Mouse (Mus musculus) retina, adult 2 months (tissue): ENCODE data around the gene Rgmb.
A peak's percentile ranks its signal among the peaks of the same experiment; 100 is the strongest.

Experiments
- DNase-seq: peaks from one replicate; pipeline ENCODE4 v3.0.0-alpha.2; 2012; ENCODE audit warnings: low read depth, low spot score

Rgmb gene

DNA sequence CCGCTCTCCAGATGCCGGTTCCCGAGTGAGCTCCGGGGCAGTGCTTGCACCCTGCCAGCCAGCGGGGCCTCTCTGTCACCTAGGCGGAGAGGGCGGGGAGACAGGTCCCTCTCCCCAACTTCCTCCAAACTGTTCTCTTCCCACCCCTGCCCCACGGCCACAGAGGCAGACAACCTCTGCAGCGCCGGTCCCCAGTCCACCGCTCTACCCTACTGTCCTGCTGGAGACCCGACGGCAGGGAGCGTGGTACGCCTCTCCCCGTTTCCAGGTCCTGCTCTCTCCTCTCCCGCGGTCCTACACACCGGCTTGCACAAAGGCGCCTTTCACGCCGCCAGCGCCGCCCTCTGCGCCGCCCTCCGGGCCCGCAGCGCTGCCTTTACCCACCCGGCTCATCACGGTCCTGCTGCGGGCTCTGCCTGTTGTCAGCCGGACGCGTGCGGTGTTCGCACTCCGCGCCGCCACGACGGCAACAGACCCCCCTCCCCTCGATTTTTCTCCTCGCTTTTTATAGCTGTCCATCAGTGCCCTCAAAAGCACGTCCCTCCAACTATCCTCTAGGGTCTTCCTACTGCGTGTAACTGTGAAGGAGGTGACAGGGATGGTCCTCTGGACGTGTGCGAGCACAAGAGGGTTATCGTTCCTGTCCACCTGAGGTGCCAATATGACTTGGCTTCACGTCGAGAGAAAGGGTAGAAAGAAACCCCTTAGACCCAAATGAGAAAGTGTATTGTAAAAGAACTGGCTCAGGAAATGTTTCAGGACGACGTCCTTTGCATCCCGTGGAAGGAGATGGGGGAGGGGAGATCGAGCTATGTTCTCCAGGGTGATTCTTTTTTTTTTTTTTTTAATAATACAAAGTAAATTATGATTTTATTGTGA lies at the start of gene Rgmb:
TSS of gene Rgmb (minus strand) at position 274 of the 879 bp plus-strand sequence.
- no peak for DNase-seq

GRCm38 (mm10) chr17:15874765-15875164 lies 43.9 kb upstream of the Rgmb start:
- DNase-seq = no peak

GRCm38 (mm10) chr17:15872093-15872492 lies 41.3 kb upstream of the Rgmb start:
- no peak for DNase-seq

GRCm38 (mm10) chr17:15865249-15865648 lies 34.4 kb upstream of the Rgmb start:
- no peak for DNase-seq

- DNase-seq = no peak
Observed at GRCm38 (mm10) chr17:15862355-15862754, 31.5 kb upstream of the Rgmb start.

DNA sequence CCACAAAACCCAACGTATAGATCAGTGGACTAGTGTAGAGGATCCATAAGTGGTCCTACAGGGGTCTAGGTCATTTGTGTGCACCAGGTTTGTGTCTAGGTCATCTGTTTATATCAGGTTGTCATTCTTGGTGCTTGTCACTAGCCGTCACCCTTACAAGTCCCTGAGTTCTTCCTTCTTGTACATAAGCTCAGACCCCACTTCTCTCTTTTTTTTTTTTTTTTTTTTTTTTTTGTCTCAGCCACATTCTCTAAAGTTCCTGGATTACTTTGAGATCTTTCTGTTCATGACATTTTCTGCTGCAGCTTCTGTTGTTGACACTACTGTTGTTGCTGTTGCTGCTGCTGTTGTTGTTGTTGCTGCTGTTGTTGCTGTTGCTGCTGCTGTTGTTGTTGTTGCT lies 22.3 kb upstream of the Rgmb start:
- no peak for DNase-seq

- no peak for DNase-seq
Observed at GRCm38 (mm10) chr17:15850544-15850943, 19.7 kb upstream of the Rgmb start.

DNA sequence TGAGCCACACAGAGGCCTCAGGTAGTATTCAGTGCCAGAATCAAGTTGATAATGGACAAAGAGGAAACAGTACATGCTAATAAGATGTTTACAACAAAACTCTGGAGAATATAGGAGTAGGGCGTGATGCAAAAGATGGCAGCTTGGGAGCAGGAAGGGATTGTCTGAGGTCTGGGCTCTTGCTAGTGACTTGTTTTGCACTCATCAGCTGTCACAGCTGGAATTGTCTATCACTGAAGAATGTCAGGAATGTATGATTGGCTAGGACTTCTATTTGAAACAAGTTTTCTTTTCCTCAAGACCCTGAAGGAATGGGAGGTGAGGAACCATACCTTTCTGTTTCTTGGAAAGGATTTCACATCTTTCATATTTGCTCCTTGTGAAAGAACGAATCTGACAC lies 10.6 kb upstream of the Rgmb start:
- DNase-seq = no peak

- no peak for DNase-seq
Observed at GRCm38 (mm10) chr17:15832398-15832797, 1.6 kb upstream of the Rgmb start.

GRCm38 (mm10) chr17:15831810-15832209 lies 971 bp upstream of the Rgmb start:
- DNase-seq = peak; percentile 71

DNA sequence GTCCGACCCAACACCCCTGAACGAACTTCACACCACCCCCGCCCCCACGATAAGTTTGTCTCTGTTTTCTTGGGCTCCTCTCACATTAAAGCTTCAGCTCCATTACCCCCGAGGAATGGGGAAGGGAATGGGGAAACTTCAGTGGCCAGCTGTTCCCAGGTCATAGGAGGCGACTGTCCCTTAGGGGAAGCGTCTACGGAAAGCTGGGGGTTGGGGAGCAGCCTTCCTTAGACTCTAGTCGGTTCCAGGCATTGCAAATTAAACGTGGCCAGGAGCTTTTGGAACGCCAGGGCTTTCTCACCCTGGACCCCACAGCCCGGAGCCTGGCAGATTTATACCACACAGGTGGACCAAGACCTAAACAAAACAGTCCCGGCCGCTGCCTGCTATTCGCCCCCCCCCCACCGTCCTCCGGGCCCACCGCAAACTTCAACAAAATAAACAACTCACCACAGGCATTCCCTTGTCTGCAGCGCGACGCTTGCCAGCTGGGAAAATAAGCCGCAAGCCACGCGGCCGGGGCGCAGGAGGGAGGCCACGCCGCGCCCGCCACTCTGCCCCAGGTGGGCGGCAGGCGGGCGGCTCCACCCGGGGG lies 571 bp downstream of the Rgmb start:
- DNase-seq = no peak

DNA sequence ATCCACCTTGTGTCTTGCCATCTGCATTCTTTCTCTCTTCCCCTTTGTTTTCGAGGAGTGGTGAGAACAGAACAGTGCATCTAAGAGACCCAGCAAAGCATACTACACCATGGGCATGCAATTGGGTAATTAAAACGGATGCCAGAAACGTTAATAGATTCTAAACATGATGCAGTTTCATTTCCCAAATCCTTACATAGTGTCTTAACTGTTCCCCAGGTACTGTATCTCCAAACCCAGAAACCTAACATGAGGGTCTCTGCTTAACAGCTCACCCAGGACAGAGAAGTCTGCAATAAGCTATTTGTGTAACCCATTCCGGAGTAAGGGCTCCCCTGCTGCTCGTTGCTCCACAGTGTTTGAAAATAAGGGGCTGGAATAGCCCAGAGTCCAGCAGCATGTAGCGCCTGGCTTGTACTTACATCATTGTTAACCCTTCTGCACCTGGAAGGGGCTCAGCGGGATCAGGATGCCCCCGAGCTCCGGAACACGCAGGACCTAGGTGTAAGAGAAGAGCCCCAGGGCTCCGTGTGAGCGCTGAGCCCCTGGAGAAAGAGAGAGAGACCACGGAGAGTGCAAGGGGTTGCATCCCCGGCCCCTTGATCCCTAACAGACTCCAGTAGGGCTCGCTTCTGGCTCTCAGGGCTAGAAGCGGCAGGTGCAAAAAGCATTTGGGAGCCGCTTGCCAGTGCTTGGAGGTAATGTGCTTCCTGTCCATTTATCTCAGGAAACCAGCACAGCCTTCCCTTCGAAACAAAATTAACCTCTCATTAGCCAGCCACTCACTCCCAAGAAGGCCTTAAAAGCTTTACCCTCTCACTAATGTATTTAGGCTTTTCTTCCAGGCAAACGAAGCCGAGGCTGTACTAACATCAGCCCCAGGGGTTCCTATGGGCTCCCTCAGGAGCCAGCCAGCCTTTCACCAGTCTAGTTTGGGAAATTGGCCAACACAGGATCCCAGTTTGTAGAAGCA lies 1.4 kb downstream of the Rgmb start:
- no peak for DNase-seq

GRCm38 (mm10) chr17:15828131-15828917 lies 2.5 kb downstream of the Rgmb start:
- no peak for DNase-seq

GRCm38 (mm10) chr17:15826928-15827327 lies 3.9 kb downstream of the Rgmb start:
- DNase-seq = no peak

GRCm38 (mm10) chr17:15826444-15826909 lies 4.4 kb downstream of the Rgmb start:
- DNase-seq = peak; percentile 91

DNA sequence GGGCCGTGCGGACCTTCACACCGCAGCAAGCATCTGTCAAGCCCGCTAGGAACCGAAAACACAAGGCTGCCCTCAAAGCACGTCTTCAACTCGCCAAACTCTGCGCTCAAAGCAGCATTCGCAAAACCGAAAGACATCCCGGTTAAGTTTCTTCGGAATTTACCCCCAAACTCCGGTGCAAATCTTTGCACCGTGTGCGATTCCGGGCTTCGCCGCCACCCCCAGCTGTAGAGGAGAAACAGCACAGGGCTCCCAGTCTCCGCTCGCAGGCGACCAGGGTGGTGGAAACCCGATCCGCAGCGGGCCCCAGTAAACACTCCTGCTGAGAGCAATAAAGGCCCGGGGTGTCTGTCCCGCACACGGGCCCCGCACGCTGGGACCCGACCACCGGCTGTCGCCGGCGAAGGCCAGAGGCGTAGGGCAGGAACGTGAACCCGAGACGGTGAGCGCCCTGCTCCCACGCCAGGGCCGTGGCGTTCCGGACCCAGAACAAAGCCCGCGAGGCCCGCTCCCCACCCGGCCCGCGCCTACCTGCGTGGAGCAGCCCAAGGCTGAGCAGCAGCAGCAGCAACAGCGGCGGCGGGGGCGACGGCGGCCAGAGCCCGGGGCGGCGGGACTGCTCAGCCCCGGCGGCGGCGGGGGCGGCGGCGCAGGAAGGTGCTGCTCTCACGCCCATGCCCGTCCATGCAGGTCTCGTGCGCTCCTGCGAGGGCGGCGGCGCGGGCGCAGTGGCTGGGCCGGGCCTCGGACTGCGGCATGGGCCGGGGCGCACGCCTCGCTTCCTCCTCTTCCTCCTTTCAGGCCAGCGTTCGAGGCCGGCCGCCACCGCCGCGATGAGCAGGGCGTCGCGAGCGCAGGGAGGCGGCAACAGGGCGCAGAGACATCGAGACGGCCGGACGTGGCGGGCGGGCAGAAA lies 5.1 kb downstream of the Rgmb start:
- no peak for DNase-seq

DNA sequence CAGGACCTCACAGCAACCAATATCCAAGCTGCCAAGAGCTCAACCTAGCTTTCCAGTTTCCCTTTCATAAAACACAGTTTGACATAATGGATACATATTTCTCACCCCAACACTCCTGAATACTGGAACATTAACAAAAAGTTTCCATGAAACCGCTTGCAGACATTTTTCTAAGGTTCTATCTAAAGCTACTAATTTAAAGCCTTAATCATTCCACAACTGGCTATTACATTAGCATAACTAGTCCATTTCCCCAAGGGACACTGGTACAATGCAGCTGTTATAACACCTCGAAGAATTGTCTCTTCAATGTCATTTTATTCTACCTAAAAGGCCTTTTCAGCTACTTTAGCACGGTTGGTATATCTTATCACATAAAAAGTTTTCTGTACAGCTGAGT lies 6.0 kb downstream of the Rgmb start:
- no peak for DNase-seq

DNA sequence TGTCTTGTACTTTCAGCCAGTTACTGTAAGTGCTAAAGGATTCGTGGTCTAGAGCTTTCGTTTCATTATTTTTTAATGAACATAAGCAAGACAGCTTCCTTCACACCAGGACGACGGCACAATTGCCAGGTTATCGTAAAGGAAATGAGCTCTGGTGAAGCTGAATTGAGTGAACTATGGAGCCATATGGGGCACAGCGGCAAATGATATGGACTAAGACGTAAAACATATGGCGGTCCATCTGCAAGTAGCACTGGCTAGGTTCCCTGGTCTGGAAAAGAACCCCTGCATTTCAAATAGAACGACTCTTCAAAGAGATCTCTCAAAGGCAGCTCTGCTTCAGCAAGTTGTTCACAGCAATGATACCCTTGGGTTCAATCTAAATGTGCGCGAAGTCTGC lies 6.5 kb downstream of the Rgmb start:
- no peak for DNase-seq

DNA sequence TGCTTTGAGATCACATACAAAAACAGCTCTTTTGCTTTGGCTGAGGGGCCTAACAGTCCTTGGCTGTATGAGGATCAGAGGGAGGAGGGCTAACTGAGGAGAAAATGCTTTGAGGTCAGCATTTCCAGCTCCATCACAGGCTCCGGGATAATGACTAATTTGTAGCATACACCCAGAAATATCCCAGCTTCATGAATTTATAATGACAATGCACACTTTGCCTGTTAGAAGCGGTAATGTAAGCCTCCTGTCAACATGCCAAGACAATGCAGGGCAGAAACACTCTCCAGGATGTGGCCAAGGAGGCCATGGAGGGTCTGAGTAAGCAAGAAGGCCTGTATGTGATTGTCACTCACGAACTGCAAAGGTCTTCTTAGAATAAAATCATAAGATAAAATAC lies 7.0 kb downstream of the Rgmb start:
- DNase-seq = no peak

DNA sequence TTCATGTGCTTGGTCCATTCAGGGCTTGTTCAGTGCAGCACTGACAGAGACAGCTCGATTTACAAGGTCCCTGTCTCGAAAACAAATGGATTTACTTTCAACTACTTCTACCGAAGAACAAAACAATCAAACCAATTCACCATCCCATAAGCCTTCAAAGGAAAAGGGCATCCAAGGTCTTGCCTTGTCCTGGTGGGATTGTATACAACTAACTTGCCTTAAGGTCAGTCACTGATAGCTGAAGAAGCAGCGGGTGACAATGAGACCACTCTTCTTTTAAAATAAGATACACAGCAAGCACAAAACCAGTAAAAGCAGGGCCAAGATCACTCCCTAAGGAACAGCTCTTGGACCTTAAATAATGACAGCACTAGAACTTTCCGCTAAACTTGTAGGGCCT lies 7.6 kb downstream of the Rgmb start:
- no peak for DNase-seq
